9 mouse cellular contexts compared by ENCODE assay signal in the genomic region with DNA sequence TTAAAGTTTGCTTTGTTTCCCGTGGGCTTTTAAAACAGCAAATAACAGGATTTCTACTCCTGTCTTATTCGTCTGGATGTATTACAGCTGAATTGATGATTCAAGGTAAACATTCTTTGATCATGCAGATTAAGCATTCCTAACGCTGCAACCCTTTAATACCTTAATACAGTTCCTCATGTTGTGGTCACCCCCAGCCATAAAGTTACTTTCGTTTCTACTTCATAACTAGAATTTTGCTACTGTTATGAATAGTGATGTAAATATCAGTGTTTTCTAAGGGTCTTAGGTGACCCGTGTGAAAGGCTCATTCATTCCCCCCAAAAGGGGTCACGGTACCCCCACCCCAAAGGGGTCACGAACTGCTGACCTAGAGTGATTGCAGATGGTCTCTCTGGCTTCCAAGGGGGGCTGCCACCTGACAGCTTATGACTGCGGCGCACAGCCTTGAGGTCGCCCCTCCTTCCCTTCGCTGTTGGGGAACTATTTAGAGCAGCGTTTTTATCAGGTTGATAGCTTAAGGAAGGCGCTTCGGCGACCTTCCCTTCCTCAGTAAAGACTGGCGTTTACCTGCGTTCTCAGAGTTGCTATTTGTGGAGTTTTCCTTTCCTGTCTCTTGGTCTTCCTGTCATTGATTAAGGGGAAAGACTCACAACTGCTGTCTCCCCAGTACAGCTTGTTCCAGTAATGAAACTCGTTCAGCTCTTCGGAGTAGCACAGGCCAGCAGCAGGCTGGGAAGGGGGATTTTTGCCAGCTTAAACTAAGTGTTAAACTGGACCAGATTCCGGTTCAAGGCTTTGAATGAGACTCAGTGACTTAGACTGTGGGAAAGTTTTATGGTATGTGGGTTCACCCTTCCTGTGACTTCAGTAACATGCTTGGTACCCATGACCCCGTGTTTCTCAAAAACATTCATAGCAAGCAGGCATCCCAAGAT. TPM values are rescaled to one million over a fixed set of nuclear protein-coding genes. Genes with fewer than 3 reads are reported as not detected.
DNase-seq lines count a peak whose midpoint lies in the region; ATAC-seq and TF ChIP-seq lines count a peak whose summit lies in the region.
"Had no signal": no experiment of that assay in that cellular context is flagged by ENCODE, and none has a peak within 500 bp of the region (broad histone marks: within the 10 kb centered on the region; RNA-seq: fewer than 3 reads in every experiment).

No protein-coding gene starts in this region.

- peak overlapping the region; percentile 20; the same call in 1 of the 2 replicates for H3K4me3 ChIP-seq in heart, embryonic 10.5 days
- peak overlapping the region; percentile 31; the same call in 1 of the 2 replicates for H3K4me3 ChIP-seq in spleen, adult 2 months (ENCODE audit: extremely low read depth, insufficient read depth, insufficient read length)
- peak overlapping the region; percentile 24 for H3K4me3 ChIP-seq in intestine, embryonic 16.5 days (ENCODE audit: low read length)
- no peak overlapping the region for H3K4me3 ChIP-seq in stomach, embryonic 14.5 days (ENCODE audit: low read depth, low read length)

- peak overlapping the region; percentile 68; the same call in 1 of the 2 replicates for H3K27ac ChIP-seq in heart, embryonic 10.5 days
- H3K27ac ChIP-seq in spleen, adult 2 months (ENCODE audit: insufficient read depth, low read length): no peak overlapping the region
- H3K27ac ChIP-seq in intestine, embryonic 16.5 days (ENCODE audit: low read length): peak overlapping the region; percentile 31; the same call in 1 of the 2 replicates
- H3K27ac ChIP-seq in stomach, embryonic 14.5 days (ENCODE audit: low read length): no peak overlapping the region

- H3K36me3 ChIP-seq in heart, embryonic 10.5 days: no peaks in the 10 kb centered on the region
- H3K36me3 ChIP-seq in spleen, adult 2 months (ENCODE audit: control insufficient read depth, insufficient read depth, low read length): no peaks in the 10 kb centered on the region
- no peaks in the 10 kb centered on the region for H3K36me3 ChIP-seq in intestine, embryonic 16.5 days (ENCODE audit: control insufficient read depth, insufficient read depth, low read length)
- H3K36me3 ChIP-seq in stomach, embryonic 14.5 days (ENCODE audit: control insufficient read depth, insufficient read depth, low read length): no peaks in the 10 kb centered on the region

- WGBS in heart, embryonic 10.5 days: 25% methylated on average over 21 of the region's 21 CpGs
- WGBS in spleen, adult 2 months: 6% methylated on average over 21 of the region's 21 CpGs
- WGBS in intestine, embryonic 16.5 days: 26% methylated on average over 21 of the region's 21 CpGs
- WGBS in stomach, embryonic 14.5 days: 16% methylated on average over 21 of the region's 21 CpGs

- H3K9ac ChIP-seq in intestine, embryonic 16.5 days (ENCODE audit: low read depth, low read length): peak overlapping the region; percentile 53; the same call in 1 of the 2 replicates
- no peak overlapping the region for H3K9ac ChIP-seq in stomach, embryonic 14.5 days (replicated peaks; ENCODE audit: low read depth, low read length)

- ATAC-seq in intestine, embryonic 16.5 days: peak; percentile 22; the same call in 1 of the 2 replicates
- ATAC-seq in stomach, embryonic 14.5 days (ENCODE audit: insufficient number of reproducible peaks, insufficient read depth, low FRiP score, low read depth): no peak

- no peak for TF ChIP-seq POLR2A in spleen, adult 2 months (IDR thresholded peaks at IDR 0.05; ENCODE audit: low read depth, low read length)

- H3K9me3 ChIP-seq in heart, embryonic 10.5 days: no peaks in the 10 kb centered on the region
- H3K9me3 ChIP-seq in intestine, embryonic 16.5 days (ENCODE audit: control insufficient read depth, low read length): no peaks in the 10 kb centered on the region
- no peaks in the 10 kb centered on the region for H3K9me3 ChIP-seq in stomach, embryonic 14.5 days (ENCODE audit: control insufficient read depth, low read depth, low read length)

- H3K4me1 ChIP-seq in heart, embryonic 10.5 days: peaks cover 68% of the 10 kb centered on the region
- H3K4me1 ChIP-seq in spleen, adult 2 months (ENCODE audit: control insufficient read depth, insufficient read depth, insufficient read length): no peaks in the 10 kb centered on the region
- peaks cover 29% of the 10 kb centered on the region for H3K4me1 ChIP-seq in intestine, embryonic 16.5 days (ENCODE audit: control insufficient read depth, insufficient read depth, low read length)
- peaks cover 57% of the 10 kb centered on the region for H3K4me1 ChIP-seq in stomach, embryonic 14.5 days (ENCODE audit: control insufficient read depth, insufficient read depth, low read length)

- peak overlapping the region; percentile 51 for H3K4me2 ChIP-seq in intestine, embryonic 16.5 days (ENCODE audit: low read depth, low read length)
- H3K4me2 ChIP-seq in stomach, embryonic 14.5 days (replicated peaks; ENCODE audit: low read depth, low read length): peak overlapping the region; percentile 12; the same call in 1 of the 2 replicates

- peaks cover 34% of the 10 kb centered on the region; the same call in 1 of the 2 replicates for H3K27me3 ChIP-seq in heart, embryonic 10.5 days (ENCODE audit: insufficient read depth, poor library complexity, severe bottlenecking)
- no peaks in the 10 kb centered on the region for H3K27me3 ChIP-seq in spleen, adult 2 months (ENCODE audit: control insufficient read depth, insufficient read depth, low read length)
- no peaks in the 10 kb centered on the region for H3K27me3 ChIP-seq in intestine, embryonic 16.5 days (replicated peaks; ENCODE audit: control insufficient read depth, insufficient read depth, low read length)
- H3K27me3 ChIP-seq in stomach, embryonic 14.5 days (ENCODE audit: control insufficient read depth, insufficient read depth, low read length): no peaks in the 10 kb centered on the region

- DNase-seq in heart, embryonic 10.5 days (ENCODE audit: low spot score): no peak
- no peak for DNase-seq in heart, postnatal 36 days
- no peak for DNase-seq in spleen, adult 2 months (ENCODE audit: low read depth in 1 of 2, low spot score in 2 of 2)
- no peak for DNase-seq in spleen, adult 12 weeks (ENCODE audit: low spot score)
- no peak for DNase-seq in adrenal gland, postnatal 14 days
- no peak for DNase-seq in cerebellum, adult 11 months
- DNase-seq: layer of hippocampus, postnatal 36 days had no signal

- no peak for TF ChIP-seq CTCF in spleen, adult 2 months (IDR thresholded peaks at IDR 0.05; ENCODE audit: extremely low read depth, insufficient read depth, insufficient read length, insufficient replicate concordance)

- intact Hi-C loops in heart, postnatal 36 days (cut with DNase I): no loop called here

RNA-seq across cellular contexts. Expression of a gene that starts 12.5 kb away (rescaled TPM):
- polyA plus RNA-seq in heart, embryonic 10.5 days (2016; fragmentation: Nextera tagmentation; extraction: Ambion mirVana): 3.1 and 5.0 TPM in 2 replicates
- total RNA-seq in heart, postnatal 36 days (2021): 10 to 100 TPM; 17.1 to 22.9 TPM
- 3.1 and 3.5 TPM in 2 replicates for polyA plus RNA-seq in spleen, adult 2 months (2012; rRNA removed)
- 3.5 and 3.7 TPM in 2 replicates for polyA plus RNA-seq in intestine, embryonic 16.5 days (2015; fragmentation: Nextera tagmentation; extraction: Ambion mirVana)
- polyA plus RNA-seq in stomach, embryonic 14.5 days (2014; fragmentation: Nextera tagmentation; extraction: Ambion mirVana): 10.2 and 11.2 TPM in 2 replicates
- 25.8 and 33.5 TPM in 2 replicates for total RNA-seq in adrenal gland, postnatal 14 days (2021)

Comparison
In these comparisons a context has a peak if more than half of its experiments do, and no peak if none do; other contexts are left out.
1. H3K27ac ChIP-seq: peak in heart, embryonic 10.5 days (single experiment) and intestine, embryonic 16.5 days (single experiment); none in spleen, adult 2 months (single experiment) and stomach, embryonic 14.5 days (single experiment).